Mouse (Mus musculus): ENCODE measurements at regions not wholly inside any gene's neighbourhood (a gene's known extent, or its start where the extent isn't known, plus 50 kb on each side); places are given as distances from the start of the nearest gene placed in this dataset.
A peak's percentile ranks its signal among the peaks of the same experiment; 100 is the strongest.
"Not testable (repeated sequence)": the region's sequence is repeated elsewhere in the genome, so short reads cannot be mapped to it uniquely, and the experiment has no call there.

DNA sequence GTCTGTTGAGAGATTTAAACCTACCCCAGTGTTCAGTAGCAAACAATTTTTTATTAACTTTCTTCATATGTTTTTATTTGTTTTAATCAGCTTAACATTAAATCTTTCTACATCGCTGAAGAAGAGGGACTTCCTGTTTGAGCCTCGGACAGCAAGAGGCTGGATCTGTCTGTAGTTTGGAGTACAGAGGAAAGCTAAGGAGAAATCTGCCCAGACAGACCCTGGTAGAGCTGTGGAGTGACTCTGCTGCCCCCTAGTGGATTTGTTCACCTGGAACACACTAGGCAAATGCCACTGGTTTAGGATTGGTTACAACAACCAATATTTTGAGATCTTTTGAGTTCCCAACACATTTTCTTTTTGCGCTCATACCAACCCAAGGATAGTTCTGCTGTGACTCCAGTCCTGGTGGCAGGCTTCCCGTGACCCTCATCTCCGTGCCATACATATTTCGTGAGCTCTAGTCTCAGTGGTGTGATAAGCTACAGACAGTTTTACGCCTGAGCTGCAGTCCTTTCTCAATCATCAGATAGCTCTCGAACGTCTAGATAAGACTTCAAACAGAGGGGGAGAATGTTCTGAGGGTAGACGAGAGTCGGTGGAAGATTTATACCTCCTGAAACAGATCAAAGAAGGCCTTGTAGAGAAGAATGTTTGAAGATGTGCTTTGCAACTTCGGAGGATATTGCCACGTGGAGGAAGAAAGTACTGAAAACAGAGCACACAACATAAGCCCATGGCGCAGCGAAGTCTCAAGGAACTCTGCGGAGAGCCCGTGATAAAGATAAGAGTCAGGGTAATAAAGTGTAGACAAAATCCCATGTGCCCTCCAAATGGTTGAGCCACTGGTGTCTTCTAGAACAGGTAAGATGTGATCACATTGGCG, 119.0 kb upstream of the Nabp1 start:
- peak; percentile 93 for DNase-seq (ENCODE audit: low spot score)

DNA sequence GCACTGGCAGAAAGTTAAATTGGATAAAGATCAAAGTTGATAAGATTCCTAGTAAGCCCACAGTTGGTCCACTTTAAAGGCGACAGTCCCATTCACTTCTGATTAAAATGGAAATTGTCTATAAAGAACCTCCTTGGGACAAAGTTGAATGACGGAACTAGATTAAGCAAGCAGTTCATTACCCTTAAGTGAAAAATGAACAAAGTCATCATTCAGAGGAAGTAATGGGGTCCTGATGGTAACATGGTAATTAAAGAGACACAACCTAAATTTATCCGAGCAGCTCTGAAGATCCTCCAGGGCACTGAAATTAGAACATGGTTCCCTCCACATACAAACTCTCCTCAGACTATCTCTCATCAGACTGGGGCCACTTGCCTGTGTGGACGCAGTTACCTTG, 116.4 kb upstream of the Nabp1 start:
- no peak for DNase-seq (ENCODE audit: low spot score)

DNA sequence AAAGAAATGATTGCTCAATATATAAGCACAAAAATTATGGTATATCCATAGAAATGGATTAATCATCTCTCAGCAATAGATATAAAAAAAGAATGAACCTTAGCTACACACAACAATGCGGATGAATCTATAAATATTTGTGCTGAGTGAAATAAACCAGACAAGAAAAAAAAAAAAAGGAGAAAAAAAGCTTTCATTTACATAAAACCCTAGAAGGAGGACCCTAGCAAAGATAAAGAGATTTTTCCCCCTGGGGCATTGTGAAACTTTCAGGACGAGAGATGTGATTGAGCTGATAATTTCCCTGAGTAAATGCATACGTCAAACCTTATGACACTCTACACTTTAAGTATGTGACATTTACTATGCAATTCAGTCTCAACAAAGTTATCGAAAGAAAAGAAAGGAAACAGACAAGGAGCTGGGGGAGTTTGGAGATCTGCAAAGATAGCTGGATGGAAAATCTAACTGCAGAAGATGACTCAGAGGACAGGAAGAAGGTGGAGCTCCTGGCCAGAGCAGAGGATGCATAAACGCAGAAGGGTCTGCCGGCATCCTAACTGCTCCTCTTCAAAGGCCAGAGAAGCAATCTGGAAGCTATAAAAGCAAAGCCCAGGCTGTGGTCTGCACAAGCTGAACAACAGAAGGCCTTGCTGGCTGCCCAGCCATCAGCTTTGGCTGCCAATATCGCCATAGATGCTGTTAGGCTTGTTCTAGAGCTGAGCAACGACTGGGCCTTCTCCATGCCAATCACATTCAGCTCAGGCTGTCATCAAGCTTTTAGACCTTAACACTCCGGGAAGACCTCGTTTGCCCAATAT, 115.6 kb upstream of the Nabp1 start:
- no peak for DNase-seq (ENCODE audit: low spot score)

DNA sequence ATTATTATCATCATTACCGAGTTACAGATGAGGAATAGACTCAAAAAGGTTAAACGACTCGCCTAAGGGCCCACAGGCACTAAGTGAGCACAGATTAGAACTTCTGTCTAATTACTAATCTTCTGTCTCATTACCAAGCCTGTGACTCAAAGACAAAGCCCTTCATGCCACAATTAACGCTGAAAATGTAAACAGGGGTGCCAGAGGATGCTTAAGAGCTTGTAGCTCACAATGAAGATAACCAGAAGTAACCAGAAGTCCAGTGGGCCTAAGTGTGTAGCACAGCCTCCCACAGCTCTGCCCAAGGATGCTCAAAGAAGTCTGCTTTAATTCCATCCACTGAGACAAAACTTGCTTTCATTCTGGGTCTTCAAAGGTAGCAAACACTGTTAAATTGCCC, 113.7 kb upstream of the Nabp1 start:
- DNase-seq (ENCODE audit: low spot score) = no peak

DNA sequence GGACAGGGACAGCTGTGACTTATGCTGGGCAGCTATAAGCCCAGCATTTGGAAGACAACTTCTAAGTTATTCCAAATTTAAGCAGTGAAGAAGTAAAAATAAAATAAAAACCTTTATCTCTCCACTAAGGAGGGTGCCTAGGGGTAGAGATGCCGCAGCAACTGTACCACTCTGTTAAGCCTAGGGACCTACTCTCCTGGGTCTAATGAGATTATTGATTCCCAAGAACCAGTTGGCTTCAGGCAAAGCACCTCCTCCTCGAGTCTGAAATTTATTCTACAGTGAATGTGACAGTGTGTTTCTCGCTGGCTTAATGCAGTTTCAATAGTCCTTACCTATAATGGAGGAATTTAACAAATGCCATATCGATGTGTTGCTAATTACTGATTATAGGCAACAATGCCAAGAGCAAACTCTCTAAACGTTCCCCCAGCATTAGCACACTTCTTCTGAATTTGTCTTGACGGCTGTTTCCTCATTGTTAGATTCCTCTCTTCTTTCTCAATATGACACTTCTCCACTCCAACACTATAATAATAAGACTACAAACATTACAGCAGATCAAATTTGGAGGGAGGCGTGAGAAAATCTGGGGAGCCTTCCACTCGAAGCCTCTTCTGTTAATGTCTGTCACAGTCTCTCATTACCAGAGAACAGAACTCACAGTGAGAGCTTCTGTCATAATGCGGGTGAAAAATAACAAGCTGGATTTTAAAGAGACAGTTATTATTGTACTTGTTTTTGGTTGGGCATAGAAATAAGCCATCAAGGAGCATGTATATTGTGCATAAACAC, 112.6 kb upstream of the Nabp1 start:
- DNase-seq (ENCODE audit: low spot score) = peak; percentile 21

DNA sequence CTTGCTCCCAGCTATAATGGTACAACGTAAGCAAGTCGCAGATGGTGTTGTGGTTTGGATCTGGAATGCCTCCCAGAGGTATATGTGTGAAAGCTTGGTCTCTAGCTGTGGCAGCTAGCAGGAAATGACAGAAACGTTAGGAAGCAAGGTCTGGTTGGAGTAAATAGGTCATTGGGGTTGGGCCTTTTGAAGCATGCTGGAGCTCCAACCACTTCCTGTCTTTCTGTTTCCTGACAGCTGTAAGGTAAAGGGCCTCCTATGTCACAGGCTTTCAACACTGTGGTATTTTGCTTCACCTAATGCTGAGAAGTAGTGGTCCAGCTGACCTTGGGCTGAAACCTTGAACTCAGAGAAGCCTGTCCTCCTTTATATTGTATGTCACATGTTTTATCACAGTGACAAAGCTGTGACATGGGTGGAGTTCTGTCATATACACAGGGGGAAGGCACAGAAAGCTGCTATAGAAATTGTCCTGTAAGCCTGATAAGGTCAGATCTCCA, 106.8 kb upstream of the Nabp1 start:
- no peak for DNase-seq (ENCODE audit: low spot score)

DNA sequence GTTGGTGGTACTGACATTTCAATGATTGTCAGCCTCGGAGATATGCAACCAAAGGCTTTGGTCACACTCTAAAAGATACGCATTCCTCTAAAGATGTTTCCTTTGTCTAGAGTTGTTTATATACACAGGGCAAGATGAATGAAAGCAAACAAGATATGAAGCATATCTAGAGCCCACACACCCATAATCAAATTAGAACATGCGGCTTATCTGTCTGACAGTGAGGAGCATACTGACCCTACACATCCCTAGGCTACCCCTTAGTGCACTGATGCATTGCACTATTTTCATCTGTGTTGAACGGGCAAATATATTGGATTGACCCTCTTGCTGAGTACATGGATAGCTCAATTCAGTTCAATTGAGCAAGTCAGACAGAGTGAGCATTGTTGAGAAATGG, 105.6 kb upstream of the Nabp1 start:
- no peak for DNase-seq (ENCODE audit: low spot score)

DNA sequence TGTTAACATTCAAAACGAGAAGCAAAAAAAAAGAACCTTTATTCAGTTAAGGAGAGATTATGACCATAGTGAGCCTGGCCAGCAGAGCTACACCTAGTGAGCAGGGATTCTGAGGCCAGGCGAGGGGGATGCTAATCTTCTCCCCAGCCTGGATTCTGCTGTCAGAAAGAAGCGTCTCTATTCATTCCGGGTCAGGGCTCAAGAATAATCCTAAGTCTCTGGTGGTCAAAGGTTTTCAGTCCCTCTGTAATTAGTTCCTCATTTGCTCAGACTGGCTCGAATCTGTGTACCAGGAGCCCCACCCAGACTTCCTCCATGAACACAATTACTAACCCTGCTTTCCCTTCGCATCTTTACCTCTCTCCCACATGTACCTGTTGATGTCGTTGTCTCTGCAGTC, 101.8 kb upstream of the Nabp1 start:
- DNase-seq (ENCODE audit: low spot score) = no peak

DNA sequence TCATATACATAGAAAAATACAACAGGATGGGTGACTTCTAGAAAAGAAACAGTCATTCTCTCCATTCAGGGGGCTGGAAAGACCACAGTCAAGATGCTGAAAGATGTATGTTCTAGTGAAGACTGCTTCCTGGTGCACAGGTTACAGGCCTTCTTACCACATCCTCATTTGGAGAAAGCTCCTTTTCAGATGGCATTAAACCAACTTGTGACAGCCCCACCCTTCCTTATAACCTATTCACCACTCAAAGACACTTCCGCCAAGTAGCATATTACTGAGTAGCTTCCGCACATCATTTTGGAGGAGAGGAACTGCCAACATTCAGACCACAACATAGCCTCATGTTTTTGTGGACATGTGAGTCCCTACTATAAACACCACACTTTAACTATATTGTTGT, 99.5 kb upstream of the Nabp1 start:
- no peak for DNase-seq (ENCODE audit: low spot score)

DNA sequence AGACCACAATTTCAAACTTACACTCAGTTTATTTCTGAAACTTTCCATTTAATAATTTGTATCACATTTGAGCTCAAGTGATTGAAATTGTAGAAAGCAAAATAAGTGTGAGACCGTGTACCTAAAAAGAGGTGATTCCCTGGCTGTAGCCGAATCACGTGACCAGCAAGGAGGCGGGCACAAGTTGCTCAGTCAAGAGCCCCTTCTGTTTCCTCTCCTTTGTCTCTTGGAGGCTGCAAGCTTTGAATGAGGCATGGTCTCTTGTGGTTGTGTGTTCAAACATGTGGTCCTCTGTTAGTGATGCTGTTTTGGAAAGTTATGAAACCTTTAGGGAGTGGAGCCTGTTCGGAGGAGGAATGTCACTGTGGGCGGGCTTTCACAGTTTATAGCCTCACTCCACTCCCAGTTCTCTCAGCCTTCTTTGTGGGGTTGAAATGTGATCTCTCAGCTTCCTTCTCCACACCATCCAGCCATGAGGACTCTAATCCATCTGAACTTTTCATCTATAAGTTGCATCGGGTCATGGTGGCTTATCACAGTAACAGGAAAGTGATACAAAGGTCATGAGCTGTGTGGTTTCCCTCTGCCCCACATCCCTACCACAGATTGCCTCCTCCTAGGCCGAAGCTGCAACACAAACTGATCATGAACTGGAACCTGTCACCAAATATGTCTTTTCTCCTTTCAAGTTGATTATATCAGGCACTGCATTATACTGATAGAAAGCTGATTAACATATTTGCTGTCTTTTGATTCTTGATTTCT, 94.3 kb upstream of the Nabp1 start:
- no peak for DNase-seq (ENCODE audit: low spot score)

DNA sequence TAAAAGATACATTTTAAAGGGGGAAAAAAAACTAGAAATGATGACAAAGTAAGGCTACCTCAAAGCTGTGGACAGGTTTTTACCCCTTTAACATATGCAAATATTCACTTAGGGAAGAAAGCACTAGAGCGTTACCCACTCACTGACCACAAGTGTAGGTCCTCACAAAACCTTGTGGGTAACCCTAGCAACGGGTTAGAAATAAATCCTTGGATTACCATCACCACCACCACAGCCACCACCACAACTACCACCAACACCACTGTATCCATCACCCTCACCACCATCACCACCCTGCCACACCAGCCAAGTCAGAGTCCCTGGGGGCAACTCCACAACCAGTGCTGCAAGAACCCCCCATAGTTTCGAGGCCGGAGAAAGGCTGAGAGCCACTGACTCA, 91.4 kb upstream of the Nabp1 start:
- no peak for DNase-seq (ENCODE audit: low spot score)

DNA sequence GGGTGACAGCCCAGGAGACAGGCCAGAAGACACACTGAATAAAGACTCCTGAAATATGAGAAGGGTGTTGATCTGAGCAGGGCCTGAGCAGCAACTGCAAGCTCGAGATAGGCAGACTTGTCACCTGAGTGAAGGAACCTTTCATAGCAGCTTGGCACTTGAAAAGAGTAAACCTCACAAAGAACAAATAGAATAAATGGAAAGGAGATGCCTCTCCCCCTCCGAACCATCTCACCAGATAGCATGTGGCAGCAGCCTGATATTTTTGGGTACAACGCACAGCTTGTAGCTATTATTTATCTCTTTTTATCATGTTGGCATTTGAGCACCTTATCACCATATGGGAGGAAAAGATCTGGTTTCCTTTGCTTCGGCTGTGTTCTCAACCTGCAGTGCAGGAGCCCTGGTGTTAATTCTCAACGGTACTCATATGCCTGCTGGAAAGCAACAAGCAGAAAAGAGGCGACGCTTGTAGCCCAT, 88.0 kb upstream of the Nabp1 start:
- peak; percentile 38 for DNase-seq (ENCODE audit: low spot score)

DNA sequence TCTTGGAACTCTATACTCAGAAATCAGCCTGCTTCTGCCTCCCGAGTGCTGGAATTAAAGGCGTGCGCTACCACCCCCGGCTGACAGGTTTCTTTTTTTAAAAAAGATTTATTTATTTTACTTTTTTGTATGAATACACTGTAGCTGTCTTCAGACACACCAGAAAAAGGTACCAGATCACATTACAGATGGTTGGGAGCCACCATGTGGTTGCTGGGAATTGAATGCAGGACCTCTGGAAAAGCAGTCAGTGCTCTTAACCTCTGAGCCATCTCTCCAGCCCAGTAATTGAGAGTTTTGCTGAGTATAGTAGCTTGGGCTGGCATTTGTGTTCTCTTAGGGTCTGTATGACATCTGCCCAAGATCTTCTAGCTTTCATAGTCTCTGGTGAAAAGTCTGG, 78.4 kb upstream of the Nabp1 start:
- DNase-seq (ENCODE audit: low spot score) = not testable (repeated sequence)

DNA sequence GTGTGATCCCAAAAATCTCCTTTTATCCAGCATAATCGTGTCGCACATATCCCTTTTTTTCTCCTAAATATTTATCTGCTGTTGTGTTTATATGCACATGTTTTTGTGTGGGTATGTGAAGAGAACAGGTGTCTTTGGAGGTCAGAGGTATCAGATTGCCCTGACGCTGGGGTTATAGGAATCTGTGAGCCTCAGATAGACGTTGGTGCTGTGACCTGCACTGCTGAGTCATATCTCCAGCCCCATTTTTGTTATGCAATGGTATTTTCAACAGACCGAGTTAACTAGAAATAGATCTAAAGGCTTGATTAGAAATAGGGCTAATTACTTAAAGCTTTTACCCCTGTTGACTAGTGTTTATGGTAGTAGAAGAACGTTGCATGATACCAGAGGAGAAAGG, 75.5 kb upstream of the Nabp1 start:
- no peak for DNase-seq (ENCODE audit: low spot score)

DNA sequence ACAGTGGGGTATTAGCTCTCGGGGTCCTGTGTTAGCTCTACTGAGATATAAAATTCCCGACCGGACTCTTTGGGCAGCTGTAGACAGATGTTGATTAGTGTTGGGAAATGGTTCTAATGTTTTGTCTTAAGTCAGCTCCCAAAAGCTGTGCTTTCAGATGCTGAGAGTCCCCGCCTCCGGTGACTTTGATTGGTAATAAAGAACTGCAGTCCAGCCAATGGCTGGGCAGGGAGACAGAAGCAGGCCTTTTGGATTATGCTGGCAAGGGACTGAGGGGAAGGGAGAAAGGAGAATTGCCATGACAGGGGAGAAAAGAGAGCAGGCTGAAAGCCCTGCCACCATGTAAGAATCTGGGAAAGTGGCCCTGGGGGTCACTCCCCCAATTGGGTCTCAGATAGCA, 73.4 kb upstream of the Nabp1 start:
- DNase-seq (ENCODE audit: low spot score) = no peak

DNA sequence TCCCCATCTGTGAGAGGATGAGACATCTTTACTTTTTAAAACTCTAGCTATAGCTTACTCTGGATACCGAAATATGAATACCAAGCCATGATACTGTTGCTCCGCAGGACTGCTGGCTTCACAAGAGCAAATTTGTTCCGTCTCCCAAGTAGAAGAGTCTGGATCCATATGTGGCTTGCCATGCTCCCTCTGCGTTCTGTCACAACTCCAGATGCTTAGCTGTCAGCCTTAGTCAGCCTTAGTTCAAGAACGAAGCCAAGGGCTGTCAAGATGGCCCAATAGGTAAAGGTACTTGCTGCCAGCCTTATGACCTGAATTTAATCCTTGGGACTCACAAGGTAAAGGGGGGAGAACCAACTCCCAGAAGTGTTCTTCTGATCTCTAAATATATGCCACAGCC, 64.6 kb upstream of the Nabp1 start:
- DNase-seq (ENCODE audit: low spot score) = no peak

DNA sequence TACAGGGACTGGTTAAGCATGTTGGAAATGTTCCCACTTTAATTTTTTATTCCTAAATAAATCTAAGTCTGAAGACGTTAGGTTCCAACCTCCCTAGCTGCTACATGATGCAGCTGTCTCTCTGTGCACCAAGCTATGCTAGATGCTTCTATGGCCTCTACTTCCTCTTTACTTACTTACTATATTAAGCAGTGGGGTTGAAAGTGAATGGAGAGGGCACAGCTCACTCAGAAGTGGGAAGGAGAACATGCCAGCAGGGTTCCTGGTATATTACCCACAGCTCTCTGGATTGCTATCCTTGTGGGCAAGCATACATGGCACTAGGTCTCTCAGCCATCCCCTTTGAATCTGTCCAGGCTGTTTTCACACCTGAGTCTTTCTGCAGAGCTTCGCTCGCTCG, 61.4 kb upstream of the Nabp1 start:
- no peak for DNase-seq (ENCODE audit: low spot score)

DNA sequence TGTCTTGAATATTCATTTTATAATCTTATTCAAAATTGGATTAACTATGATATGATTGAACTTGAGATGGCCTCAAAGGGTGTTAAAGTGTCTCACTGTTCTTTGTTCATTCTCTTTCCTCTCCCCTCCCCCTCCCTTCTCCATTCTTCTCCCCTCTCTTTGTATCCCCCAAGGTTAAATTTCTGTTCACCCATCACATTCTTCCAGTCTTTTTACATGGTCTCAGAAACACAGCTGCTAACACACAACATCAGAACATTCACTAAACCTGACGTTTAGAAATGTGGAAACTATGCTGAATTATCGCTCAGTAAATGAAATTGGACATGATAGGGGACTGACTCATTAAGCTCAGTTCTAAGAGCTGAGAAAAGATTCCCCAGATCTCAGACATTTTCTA, 60.6 kb upstream of the Nabp1 start:
- DNase-seq (ENCODE audit: low spot score) = no peak

DNA sequence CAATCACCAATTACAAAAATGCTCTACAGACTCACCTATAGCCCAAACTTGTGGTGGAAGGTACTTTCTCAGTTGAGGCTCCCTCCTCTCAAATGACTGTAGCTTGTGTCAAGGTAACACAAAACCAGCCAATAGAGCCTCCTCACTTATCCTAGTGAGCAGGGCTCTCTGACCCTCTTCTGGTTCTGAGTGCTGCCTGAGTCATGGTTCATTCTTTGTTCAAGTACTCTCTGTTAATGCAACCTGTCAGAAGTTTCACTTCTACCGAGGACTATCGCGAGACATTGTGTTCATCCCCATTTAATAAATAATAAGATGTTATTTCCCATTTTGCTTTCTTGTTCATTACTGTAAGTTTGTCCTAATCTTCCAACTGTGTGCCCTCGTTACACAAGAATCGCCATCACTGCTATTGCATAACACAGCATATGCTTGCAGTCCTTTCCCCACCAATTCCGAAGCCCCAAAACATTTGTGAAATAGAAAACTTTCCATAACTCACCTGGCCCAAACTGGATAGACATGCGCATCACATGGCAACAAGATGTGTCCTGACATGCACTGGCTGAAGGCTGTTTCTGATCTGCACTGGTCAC, 59.6 kb upstream of the Nabp1 start:
- DNase-seq (ENCODE audit: low spot score) = no peak

DNA sequence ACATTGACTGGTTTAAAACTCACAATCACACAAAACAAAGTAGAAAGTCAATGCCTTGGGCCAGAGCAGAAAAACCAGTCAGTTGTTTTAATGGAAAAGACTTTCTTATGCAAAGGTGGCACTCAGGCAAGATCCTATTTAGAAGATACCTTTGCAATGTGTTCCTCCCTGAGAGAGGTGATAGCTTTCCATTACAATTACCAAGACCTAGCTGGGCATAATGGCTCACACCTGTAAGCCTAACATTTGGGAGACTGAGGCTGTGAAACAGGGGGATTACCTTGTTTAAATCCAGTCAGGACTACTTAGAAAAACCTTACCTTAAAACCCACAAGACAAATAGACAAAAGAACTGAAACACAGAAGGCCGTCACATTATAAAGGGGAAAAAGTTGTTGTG, 57.9 kb upstream of the Nabp1 start:
- no peak for DNase-seq (ENCODE audit: low spot score)

DNA sequence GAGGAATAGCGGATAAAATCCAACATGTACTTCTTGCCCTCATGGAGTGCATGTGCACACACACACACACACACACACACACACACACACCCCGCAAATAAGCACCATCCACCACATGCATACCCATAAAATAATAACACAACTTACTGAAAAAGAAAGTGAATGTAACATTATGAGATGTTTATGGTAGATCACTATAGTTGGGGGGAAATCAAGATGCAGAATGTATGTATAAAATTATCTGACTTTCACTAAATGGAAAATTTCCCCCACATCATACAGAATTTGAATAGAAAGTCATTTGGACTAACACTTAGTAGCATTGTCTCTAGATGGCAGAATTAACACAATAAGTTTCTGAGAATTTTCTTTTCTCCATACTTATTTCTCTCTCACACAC, 57.2 kb upstream of the Nabp1 start:
- no peak for DNase-seq (ENCODE audit: low spot score)

Measured in layer of hippocampus, adult 11-12 months (tissue).